18 mouse cellular contexts compared by ENCODE assay signal in genomic region chr7:71530922-71531321, GRCm38 (mm10).
DNase-seq lines count a peak whose midpoint lies in the region; ATAC-seq and TF ChIP-seq lines count a peak whose summit lies in the region.
"Had no signal": no experiment of that assay in that cellular context is flagged by ENCODE, and none has a peak within 500 bp of the region (broad histone marks: within the 10 kb centered on the region; RNA-seq: fewer than 3 reads in every experiment).

No protein-coding gene starts in this region.

- intact Hi-C loops in heart, adult 2 months (cut with DNase I) = no loop called here
- intact Hi-C loops in left cerebral cortex, postnatal 25 days (cut with DNase I) = no loop called here

- H3K4me2 ChIP-seq in intestine, embryonic 14.5 days (ENCODE audit: low read length) = no peak overlapping the region
- H3K4me2 ChIP-seq in intestine, postnatal 0 days (replicated peaks; ENCODE audit: low read depth) = no peak overlapping the region
- H3K4me2 ChIP-seq in lung, embryonic 14.5 days = no peak overlapping the region
- H3K4me2 ChIP-seq in limb, embryonic 14.5 days (replicated peaks; ENCODE audit: low read depth, low read length, severe bottlenecking) = no peak overlapping the region
- H3K4me2 ChIP-seq: forebrain, embryonic 13.5 days; hindbrain, embryonic 12.5 days; midbrain, embryonic 11.5 days; neural tube, embryonic 12.5 days had no signal

- 88% methylated on average over 4 of the region's 4 CpGs for WGBS in heart, adult 2 months
- WGBS in intestine, embryonic 14.5 days = 82% methylated on average over 4 of the region's 4 CpGs
- WGBS in intestine, postnatal 0 days = 75% methylated on average over 4 of the region's 4 CpGs
- WGBS in lung, embryonic 14.5 days = 64% methylated on average over 4 of the region's 4 CpGs
- WGBS in limb, embryonic 14.5 days = 41% methylated on average over 4 of the region's 4 CpGs

- H3K27me3 ChIP-seq in heart, adult 2 months (ENCODE audit: control insufficient read depth, insufficient read depth, low read length) = no peaks in the 10 kb centered on the region
- H3K27me3 ChIP-seq in intestine, embryonic 14.5 days (replicated peaks; ENCODE audit: control insufficient read depth, insufficient read depth, low read length) = no peaks in the 10 kb centered on the region
- H3K27me3 ChIP-seq in intestine, postnatal 0 days (replicated peaks; ENCODE audit: control insufficient read depth, insufficient read depth, low read length) = no peaks in the 10 kb centered on the region
- no peaks in the 10 kb centered on the region for H3K27me3 ChIP-seq in lung, embryonic 14.5 days (ENCODE audit: insufficient read depth, low read length)
- no peaks in the 10 kb centered on the region for H3K27me3 ChIP-seq in limb, embryonic 14.5 days (ENCODE audit: control insufficient read depth, insufficient read depth, low read length)
- H3K27me3 ChIP-seq: forebrain, embryonic 13.5 days; hindbrain, embryonic 12.5 days; neural tube, embryonic 12.5 days had no signal

- no peak for DNase-seq in heart, adult 2 months
- no peak for DNase-seq in heart, adult 18-20 months
- DNase-seq in intestine, embryonic 14.5 days (ENCODE audit: low spot score) = no peak
- no peak for DNase-seq in lung, embryonic 14.5 days
- no peak for DNase-seq in lung, postnatal 36 days
- peak; percentile 73 for DNase-seq in limb, embryonic 14.5 days (ENCODE audit: low spot score)
- no peak for DNase-seq in left cerebral cortex, postnatal 25 days (ENCODE audit: low spot score in 2 of 2)
- DNase-seq: adrenal gland, adult 2 months; cerebellum, adult 9-11 months; gastrocnemius, postnatal 25 days; left cerebral cortex, postnatal 4 days; thymus, postnatal 4 days had no signal

- H3K9ac ChIP-seq in heart, adult 2 months (ENCODE audit: low read depth, low read length) = no peak overlapping the region
- no peak overlapping the region for H3K9ac ChIP-seq in intestine, embryonic 14.5 days (ENCODE audit: low read length)
- H3K9ac ChIP-seq in intestine, postnatal 0 days (ENCODE audit: low read depth, low read length) = no peak overlapping the region
- H3K9ac ChIP-seq in lung, embryonic 14.5 days = no peak overlapping the region
- no peak overlapping the region for H3K9ac ChIP-seq in limb, embryonic 14.5 days (ENCODE audit: low read depth, low read length, severe bottlenecking)
- H3K9ac ChIP-seq: forebrain, embryonic 13.5 days; hindbrain, embryonic 12.5 days; neural tube, embryonic 12.5 days had no signal

- H3K9me3 ChIP-seq in intestine, embryonic 14.5 days (ENCODE audit: control insufficient read depth, low read length) = no peaks in the 10 kb centered on the region
- no peaks in the 10 kb centered on the region for H3K9me3 ChIP-seq in intestine, postnatal 0 days (ENCODE audit: control insufficient read depth)
- H3K9me3 ChIP-seq in lung, embryonic 14.5 days (ENCODE audit: low read depth, low read length) = no peaks in the 10 kb centered on the region
- no peaks in the 10 kb centered on the region for H3K9me3 ChIP-seq in limb, embryonic 14.5 days (ENCODE audit: control insufficient read depth, low read length)
- H3K9me3 ChIP-seq: forebrain, embryonic 13.5 days; hindbrain, embryonic 12.5 days; neural tube, embryonic 12.5 days had no signal

- TF ChIP-seq EP300 in heart, adult 2 months (IDR thresholded peaks at IDR 0.05; ENCODE audit: insufficient read depth, low read depth, low read length) = no peak

- TF ChIP-seq CTCF in heart, adult 2 months (IDR thresholded peaks at IDR 0.05) = no peak
- TF ChIP-seq CTCF in intestine, postnatal 0 days (IDR thresholded peaks at IDR 0.05; ENCODE audit: low read depth) = no peak
- TF ChIP-seq CTCF in lung, embryonic 14.5 days (IDR thresholded peaks at IDR 0.05; ENCODE audit: low read depth) = no peak

- no peak overlapping the region for H3K4me3 ChIP-seq in heart, adult 2 months
- H3K4me3 ChIP-seq in intestine, embryonic 14.5 days (ENCODE audit: low read depth, low read length) = no peak overlapping the region
- no peak overlapping the region for H3K4me3 ChIP-seq in intestine, postnatal 0 days (ENCODE audit: low read depth, low read length)
- no peak overlapping the region for H3K4me3 ChIP-seq in lung, embryonic 14.5 days (ENCODE audit: low read depth, low read length)
- no peak overlapping the region for H3K4me3 ChIP-seq in limb, embryonic 14.5 days (replicated peaks; ENCODE audit: low read length)
- H3K4me3 ChIP-seq: forebrain, embryonic 13.5 days; hindbrain, embryonic 12.5 days; neural tube, embryonic 12.5 days had no signal

- H3K4me1 ChIP-seq in heart, adult 2 months (ENCODE audit: control insufficient read depth, insufficient read depth, low read length) = peaks cover 3% of the 10 kb centered on the region
- H3K4me1 ChIP-seq in intestine, embryonic 14.5 days (replicated peaks; ENCODE audit: control insufficient read depth, insufficient read depth, low read length) = peaks cover 8% of the 10 kb centered on the region
- H3K4me1 ChIP-seq in intestine, postnatal 0 days (replicated peaks; ENCODE audit: control insufficient read depth, insufficient read depth, low read length) = no peaks in the 10 kb centered on the region
- H3K4me1 ChIP-seq in lung, embryonic 14.5 days (ENCODE audit: insufficient read depth) = peaks cover 12% of the 10 kb centered on the region
- peaks cover 24% of the 10 kb centered on the region for H3K4me1 ChIP-seq in limb, embryonic 14.5 days (ENCODE audit: control insufficient read depth, insufficient read depth, low read length)
- H3K4me1 ChIP-seq: hindbrain, embryonic 12.5 days had no signal

- H3K27ac ChIP-seq in heart, adult 2 months = peak overlapping the region; percentile 52
- H3K27ac ChIP-seq in intestine, embryonic 14.5 days (ENCODE audit: low read depth) = peak overlapping the region; percentile 43; the same call in 1 of the 2 replicates
- no peak overlapping the region for H3K27ac ChIP-seq in intestine, postnatal 0 days (ENCODE audit: low read depth, low read length)
- H3K27ac ChIP-seq in lung, embryonic 14.5 days (ENCODE audit: low read depth) = peak overlapping the region; percentile 86
- no peak overlapping the region for H3K27ac ChIP-seq in limb, embryonic 14.5 days (replicated peaks; ENCODE audit: low read depth, low read length)
- H3K27ac ChIP-seq: forebrain, embryonic 13.5 days; hindbrain, embryonic 12.5 days; neural tube, embryonic 12.5 days had no signal

- H3K79me2 ChIP-seq in heart, adult 2 months (replicated peaks; ENCODE audit: control insufficient read depth, insufficient read depth, low read length) = no peaks in the 10 kb centered on the region

- no peak for TF ChIP-seq POLR2A in heart, adult 2 months (IDR thresholded peaks at IDR 0.05; ENCODE audit: insufficient read depth, low read depth, low read length)
- TF ChIP-seq POLR2A in limb, embryonic 14.5 days (IDR thresholded peaks at IDR 0.05; ENCODE audit: borderline replicate concordance, extremely low read depth, insufficient read depth, insufficient read length) = no peak

- no peaks in the 10 kb centered on the region for H3K36me3 ChIP-seq in heart, adult 2 months (ENCODE audit: control insufficient read depth, insufficient read depth, low read length)
- no peaks in the 10 kb centered on the region for H3K36me3 ChIP-seq in intestine, embryonic 14.5 days (ENCODE audit: control insufficient read depth, insufficient read depth, low read length)
- no peaks in the 10 kb centered on the region for H3K36me3 ChIP-seq in intestine, postnatal 0 days (ENCODE audit: control insufficient read depth, insufficient read depth)
- H3K36me3 ChIP-seq in lung, embryonic 14.5 days (ENCODE audit: insufficient read depth) = no peaks in the 10 kb centered on the region
- H3K36me3 ChIP-seq in limb, embryonic 14.5 days (ENCODE audit: control insufficient read depth, insufficient read depth, low read length) = no peaks in the 10 kb centered on the region
- H3K36me3 ChIP-seq: hindbrain, embryonic 12.5 days; neural tube, embryonic 12.5 days had no signal

- ATAC-seq in intestine, embryonic 14.5 days (replicated peaks; ENCODE audit: low FRiP score, low TSS enrichment, low read depth) = no peak
- no peak for ATAC-seq in intestine, postnatal 0 days
- no peak for ATAC-seq in lung, embryonic 14.5 days (ENCODE audit: insufficient read depth)
- peak; percentile 39; the same call in 1 of the 2 replicates for ATAC-seq in limb, embryonic 14.5 days (ENCODE audit: low FRiP score, low read depth)
- ATAC-seq: forebrain, embryonic 13.5 days; inflammation-experienced regulatory T-cells, adult 6 months had no signal

Comparison
In these comparisons a context has a peak if more than half of its experiments do, and no peak if none do; other contexts are left out.
1. H3K27ac ChIP-seq: peak in heart, adult 2 months (single experiment), intestine, embryonic 14.5 days (single experiment) and lung, embryonic 14.5 days (single experiment); none in intestine, postnatal 0 days (single experiment) and limb, embryonic 14.5 days (single experiment).